Mouse (Mus musculus): ENCODE data around the gene Tacc2. TPM values are rescaled to one million over a fixed set of nuclear protein-coding genes. Genes with fewer than 3 reads are reported as not detected.

The Tacc2 gene
- polyA plus RNA-seq, 1 experiment from 2014 or later: 69.4 TPM

DNA sequence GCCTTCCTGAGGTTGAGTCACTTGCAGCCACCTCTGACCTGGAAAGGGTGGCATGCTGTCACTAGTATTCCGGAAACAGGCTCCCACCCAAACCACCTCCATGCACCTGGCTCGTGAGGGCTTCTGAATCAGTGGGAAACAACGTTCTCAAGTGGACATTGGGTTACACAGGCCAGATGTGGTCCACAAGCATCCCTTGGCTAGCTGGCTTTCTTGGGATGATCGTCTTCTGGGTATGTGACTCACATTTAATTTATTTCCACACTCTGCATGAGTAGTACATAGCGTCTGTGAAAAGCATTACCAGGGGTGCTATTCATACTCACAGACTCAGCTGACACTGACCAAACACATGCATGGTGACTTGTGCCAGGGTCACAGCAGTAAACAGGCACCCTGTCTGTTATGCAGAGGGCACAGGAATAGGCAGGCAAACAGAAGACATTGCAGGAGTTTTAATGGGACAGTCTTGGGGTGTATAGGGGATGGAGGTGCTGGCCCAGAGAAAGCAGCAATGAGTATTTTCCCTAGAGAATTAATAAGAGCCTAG, 205.3 kb downstream of the Tacc2 start:
- Histone ChIP-seq H3K4me1 (no peaks in the 10 kb centered on the region), H3K9me3 (replicated peaks) (no peaks in the 10 kb centered on the region), H3K9ac (no peak overlapping the region), H3K4me2 (replicated peaks) (no peak overlapping the region), H3K27me3 (no peaks in the 10 kb centered on the region), H3K4me3 (no peak overlapping the region), H3K27ac (no peak overlapping the region), H3K36me3 (no peaks in the 10 kb centered on the region)
- ATAC-seq (ENCODE audit: low FRiP score): no peak
- 84% methylated on average over 5 of the region's 5 CpGs for WGBS

DNA sequence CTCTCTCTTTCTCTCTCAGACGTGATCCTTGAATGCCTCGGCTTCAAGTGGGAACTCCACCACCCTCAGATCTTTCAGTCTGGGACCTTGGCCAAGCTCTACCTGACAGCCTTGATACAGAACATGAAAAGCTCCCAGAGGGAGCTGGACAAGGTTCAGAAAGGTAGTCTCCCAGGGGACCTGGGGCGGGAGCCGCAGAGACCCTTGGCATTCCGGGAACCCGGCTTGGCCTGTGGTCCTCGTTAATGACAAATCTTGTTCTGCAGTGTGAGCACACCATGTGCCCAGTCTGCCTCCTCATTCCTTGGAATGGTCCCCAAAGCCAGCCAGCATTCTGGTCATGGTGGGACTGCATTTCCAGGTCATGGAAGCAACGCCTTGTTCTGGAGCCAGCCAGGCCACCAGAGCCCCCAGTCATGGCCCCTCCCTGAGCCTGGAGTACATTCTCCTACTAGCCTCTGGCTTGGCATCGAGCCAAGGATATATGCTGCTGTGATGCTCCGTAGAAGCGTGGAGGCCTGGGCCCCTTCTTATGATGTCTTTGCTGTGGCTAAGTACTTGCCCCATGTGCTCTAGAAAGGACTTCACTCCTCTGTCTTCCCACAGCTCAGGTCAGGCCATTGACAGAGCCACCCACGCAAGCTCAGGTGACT, 208.8 kb downstream of the Tacc2 start:
- no peak overlapping the region for H3K9ac ChIP-seq
- no peak for ATAC-seq (ENCODE audit: low FRiP score)
- H3K27ac ChIP-seq: no peak overlapping the region
- H3K4me1 ChIP-seq: no peaks in the 10 kb centered on the region
- H3K36me3 ChIP-seq: no peaks in the 10 kb centered on the region
- no peaks in the 10 kb centered on the region for H3K9me3 ChIP-seq (replicated peaks)
- 86% methylated on average over 12 of the region's 12 CpGs for WGBS
- H3K4me2 ChIP-seq (replicated peaks): no peak overlapping the region
- H3K4me3 ChIP-seq: no peak overlapping the region
- no peaks in the 10 kb centered on the region for H3K27me3 ChIP-seq

DNA sequence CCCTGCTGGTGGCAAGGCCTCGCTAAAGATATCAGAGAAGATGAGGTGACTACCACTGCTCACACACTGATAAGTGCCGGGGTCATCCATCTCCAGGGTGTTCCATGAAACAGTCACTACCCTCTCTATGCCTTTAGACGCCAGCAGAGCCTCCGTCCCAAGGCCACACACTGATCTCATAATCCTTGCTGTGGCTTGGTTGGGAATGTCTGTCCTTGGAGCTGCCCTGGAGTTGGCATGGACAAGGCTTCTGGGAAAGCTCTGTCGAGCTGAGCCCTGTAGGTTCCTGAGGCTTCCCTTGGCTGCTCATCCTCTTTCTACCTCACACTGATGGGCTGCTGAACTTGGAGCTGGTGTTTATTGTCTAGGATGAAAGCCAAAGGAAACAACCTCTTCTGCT, 209.5 kb downstream of the Tacc2 start:
- Histone ChIP-seq H3K4me2 (replicated peaks) (no peak overlapping the region), H3K36me3 (no peaks in the 10 kb centered on the region), H3K4me1 (no peaks in the 10 kb centered on the region), H3K27ac (no peak overlapping the region), H3K9ac (no peak overlapping the region), H3K27me3 (no peaks in the 10 kb centered on the region), H3K4me3 (no peak overlapping the region), H3K9me3 (replicated peaks) (no peaks in the 10 kb centered on the region)
- WGBS: 87% methylated on average over 5 of the region's 5 CpGs
- no peak for ATAC-seq (ENCODE audit: low FRiP score)

DNA sequence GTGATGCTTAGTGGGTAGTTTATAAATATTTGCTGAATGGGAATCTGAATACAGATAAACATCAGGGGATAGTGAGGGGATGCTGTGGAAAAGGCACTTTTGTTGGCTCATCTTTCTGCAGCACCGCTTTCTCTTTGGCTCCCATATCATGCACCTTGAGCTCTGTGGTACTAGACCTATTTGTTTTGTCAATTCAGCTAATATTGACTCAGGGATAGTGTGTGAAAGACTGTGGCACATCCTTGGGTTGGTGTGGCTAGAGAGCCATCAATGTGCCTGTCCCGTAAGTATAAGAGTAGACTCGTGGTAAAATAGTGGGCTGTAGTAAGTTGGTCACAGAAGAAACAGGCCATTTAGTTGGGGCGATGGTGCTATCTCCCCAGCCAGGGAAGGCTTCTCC, 210.3 kb downstream of the Tacc2 start:
- no peak for ATAC-seq (ENCODE audit: low FRiP score)
- WGBS: 94% methylated on average over 4 of the region's 4 CpGs
- H3K27ac ChIP-seq: no peak overlapping the region

GRCm38 (mm10) chr7:130788950-130789349, 211.7 kb downstream of the Tacc2 start:
- no peaks in the 10 kb centered on the region for H3K4me1 ChIP-seq
- no peak for ATAC-seq (ENCODE audit: low FRiP score)
- no peak overlapping the region for H3K4me2 ChIP-seq (replicated peaks)
- H3K36me3 ChIP-seq: no peaks in the 10 kb centered on the region
- H3K4me3 ChIP-seq: no peak overlapping the region
- H3K9ac ChIP-seq: no peak overlapping the region
- no peak overlapping the region for H3K27ac ChIP-seq
- no peaks in the 10 kb centered on the region for H3K9me3 ChIP-seq (replicated peaks)
- 73% methylated on average over 3 of the region's 3 CpGs for WGBS
- no peaks in the 10 kb centered on the region for H3K27me3 ChIP-seq

More for the DNA sequence above, 210.3 kb downstream of the Tacc2 start:
- no peaks in the 10 kb centered on the region for H3K9me3 ChIP-seq (replicated peaks)
- no peak overlapping the region for H3K4me3 ChIP-seq
- H3K4me2 ChIP-seq (replicated peaks): no peak overlapping the region
- H3K4me1 ChIP-seq: no peaks in the 10 kb centered on the region
- no peak overlapping the region for H3K9ac ChIP-seq
- no peaks in the 10 kb centered on the region for H3K27me3 ChIP-seq
- no peaks in the 10 kb centered on the region for H3K36me3 ChIP-seq

DNA sequence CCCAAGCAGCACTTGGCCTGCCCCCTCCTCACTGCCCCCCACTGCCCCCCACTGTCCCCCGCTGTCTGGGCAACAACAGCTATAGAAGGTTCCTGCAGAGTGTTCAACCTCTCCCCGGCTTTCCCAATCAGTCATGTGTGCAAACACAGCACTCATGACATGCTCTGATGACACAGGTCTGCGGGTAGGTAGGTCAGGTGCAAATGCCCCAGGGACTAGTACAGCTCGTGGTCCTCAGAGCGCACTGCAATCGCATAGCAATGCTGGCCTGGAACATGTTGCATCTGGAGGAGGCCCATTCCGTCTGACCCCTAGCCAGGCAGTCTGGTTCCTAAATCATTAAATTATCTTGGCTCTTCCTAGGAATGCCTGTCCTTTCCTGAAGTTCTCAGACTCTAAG, 212.2 kb downstream of the Tacc2 start:
- Histone ChIP-seq H3K4me2 (replicated peaks) (no peak overlapping the region), H3K9ac (no peak overlapping the region), H3K9me3 (replicated peaks) (no peaks in the 10 kb centered on the region), H3K36me3 (no peaks in the 10 kb centered on the region), H3K27me3 (no peaks in the 10 kb centered on the region), H3K4me3 (no peak overlapping the region), H3K4me1 (no peaks in the 10 kb centered on the region), H3K27ac (no peak overlapping the region)
- WGBS: 79% methylated on average over 7 of the region's 7 CpGs
- ATAC-seq (ENCODE audit: low FRiP score): no peak

- Histone ChIP-seq H3K4me2 (replicated peaks) (no peak overlapping the region), H3K27me3 (no peaks in the 10 kb centered on the region), H3K36me3 (no peaks in the 10 kb centered on the region), H3K9me3 (replicated peaks) (no peaks in the 10 kb centered on the region), H3K4me3 (no peak overlapping the region), H3K4me1 (no peaks in the 10 kb centered on the region), H3K9ac (no peak overlapping the region), H3K27ac (no peak overlapping the region)
- 83% methylated on average over 9 of the region's 9 CpGs for WGBS
- no peak for ATAC-seq (ENCODE audit: low FRiP score)
These were observed 216.4 kb downstream of the Tacc2 start for GRCm38 (mm10) chr7:130793671-130794070.

GRCm38 (mm10) chr7:130796786-130797185, 219.5 kb downstream of the Tacc2 start:
- H3K27me3 ChIP-seq: no peaks in the 10 kb centered on the region
- H3K4me1 ChIP-seq: no peaks in the 10 kb centered on the region
- 68% methylated on average over 8 of the region's 8 CpGs for WGBS
- ATAC-seq (ENCODE audit: low FRiP score): no peak
- H3K9me3 ChIP-seq (replicated peaks): no peaks in the 10 kb centered on the region
- H3K4me2 ChIP-seq (replicated peaks): no peak overlapping the region
- H3K9ac ChIP-seq: no peak overlapping the region
- H3K4me3 ChIP-seq: no peak overlapping the region
- no peaks in the 10 kb centered on the region for H3K36me3 ChIP-seq
- no peak overlapping the region for H3K27ac ChIP-seq

- no peak overlapping the region for H3K27ac ChIP-seq
- H3K4me2 ChIP-seq (replicated peaks): no peak overlapping the region
- H3K9ac ChIP-seq: no peak overlapping the region
- no peaks in the 10 kb centered on the region for H3K27me3 ChIP-seq
- ATAC-seq (ENCODE audit: low FRiP score): no peak
- H3K4me1 ChIP-seq: no peaks in the 10 kb centered on the region
- no peak overlapping the region for H3K4me3 ChIP-seq
- 93% methylated on average over 6 of the region's 6 CpGs for WGBS
- H3K36me3 ChIP-seq: no peaks in the 10 kb centered on the region
- H3K9me3 ChIP-seq (replicated peaks): no peaks in the 10 kb centered on the region
These were observed 220.3 kb downstream of the Tacc2 start for GRCm38 (mm10) chr7:130797524-130797923.

GRCm38 (mm10) chr7:130799418-130799817, 222.2 kb downstream of the Tacc2 start:
- Histone ChIP-seq H3K4me2 (replicated peaks) (no peak overlapping the region), H3K4me3 (no peak overlapping the region), H3K9me3 (replicated peaks) (no peaks in the 10 kb centered on the region), H3K27me3 (no peaks in the 10 kb centered on the region), H3K36me3 (no peaks in the 10 kb centered on the region), H3K9ac (no peak overlapping the region), H3K4me1 (no peaks in the 10 kb centered on the region), H3K27ac (no peak overlapping the region)
- 91% methylated on average over 10 of the region's 10 CpGs for WGBS
- ATAC-seq (ENCODE audit: low FRiP score): no peak

GRCm38 (mm10) chr7:130800681-130801080, 223.4 kb downstream of the Tacc2 start:
- Histone ChIP-seq H3K9ac (no peak overlapping the region), H3K4me2 (replicated peaks) (no peak overlapping the region), H3K9me3 (replicated peaks) (no peaks in the 10 kb centered on the region), H3K36me3 (no peaks in the 10 kb centered on the region), H3K27ac (no peak overlapping the region), H3K27me3 (no peaks in the 10 kb centered on the region), H3K4me1 (no peaks in the 10 kb centered on the region), H3K4me3 (no peak overlapping the region)
- 81% methylated on average over 4 of the region's 4 CpGs for WGBS
- ATAC-seq (ENCODE audit: low FRiP score): no peak

DNA sequence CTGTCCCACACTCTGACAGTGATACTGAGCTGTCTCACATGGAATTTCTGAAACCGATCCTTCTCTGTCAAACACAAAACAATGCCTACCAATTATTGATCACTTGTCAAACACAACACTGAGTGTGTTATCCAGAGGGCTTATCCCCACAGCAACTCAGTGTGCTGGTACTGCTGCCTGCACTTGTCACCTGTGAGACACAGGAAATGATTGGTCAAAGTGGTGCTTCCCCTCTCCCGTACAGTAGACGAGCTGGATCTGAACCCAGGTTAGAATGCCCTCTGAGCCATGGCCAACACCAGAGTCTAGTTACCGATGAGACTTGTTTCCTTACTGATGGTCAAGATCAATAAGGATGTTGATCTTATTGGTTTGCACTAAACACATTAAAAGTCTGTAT, 224.6 kb downstream of the Tacc2 start:
- Histone ChIP-seq H3K9ac (no peak overlapping the region), H3K9me3 (replicated peaks) (no peaks in the 10 kb centered on the region), H3K36me3 (no peaks in the 10 kb centered on the region), H3K27me3 (no peaks in the 10 kb centered on the region), H3K4me3 (no peak overlapping the region), H3K4me1 (no peaks in the 10 kb centered on the region), H3K27ac (no peak overlapping the region), H3K4me2 (replicated peaks) (no peak overlapping the region)
- no peak for ATAC-seq (ENCODE audit: low FRiP score)
- WGBS: 92% methylated on average over 4 of the region's 4 CpGs

- ATAC-seq (ENCODE audit: low FRiP score): no peak
- H3K4me2 ChIP-seq (replicated peaks): no peak overlapping the region
- H3K27me3 ChIP-seq: no peaks in the 10 kb centered on the region
- H3K4me1 ChIP-seq: no peaks in the 10 kb centered on the region
- H3K36me3 ChIP-seq: no peaks in the 10 kb centered on the region
- H3K27ac ChIP-seq: no peak overlapping the region
- no peak overlapping the region for H3K4me3 ChIP-seq
- WGBS: 72% methylated on average over 8 of the region's 8 CpGs
- H3K9me3 ChIP-seq (replicated peaks): no peaks in the 10 kb centered on the region
- no peak overlapping the region for H3K9ac ChIP-seq
These were observed 226.1 kb downstream of the Tacc2 start for GRCm38 (mm10) chr7:130803251-130803825.

Data from hindbrain, embryonic 12.5 days (tissue).